Mouse (Mus musculus): ENCODE data around the gene Adrb1.

GRCm38 (mm10) chr19:56727170-56727877 lies 5.3 kb downstream of the Adrb1 start:
- TF ChIP-seq POLR2A (IDR thresholded peaks at IDR 0.05; ENCODE audit: insufficient read length, low read depth) = no peak
- no peak for TF ChIP-seq CEBPB (IDR thresholded peaks at IDR 0.05; ENCODE audit: insufficient read depth, poor library complexity, severe bottlenecking)
- TF ChIP-seq E2F4 (IDR thresholded peaks at IDR 0.05; ENCODE audit: insufficient read depth) = no peak
- no peak for TF ChIP-seq MYOG (IDR thresholded peaks at IDR 0.05; ENCODE audit: control insufficient read depth in 1 of 3, insufficient read depth in 1 of 3, insufficient read length in 2 of 3, low read depth in 2 of 3)
- no peak for TF ChIP-seq TCF12 (IDR thresholded peaks at IDR 0.05; ENCODE audit: insufficient read depth, poor library complexity, severe bottlenecking)
- TF ChIP-seq USF1 (IDR thresholded peaks at IDR 0.05; ENCODE audit: low read depth) = no peak
- TF ChIP-seq POLR2AphosphoS2 (IDR thresholded peaks at IDR 0.05; ENCODE audit: insufficient read length, low read depth) = no peak
- no peak for TF ChIP-seq MYOD1 (IDR thresholded peaks at IDR 0.05; ENCODE audit: control insufficient read depth in 1 of 3, insufficient read length in 2 of 3, low read depth in 2 of 3)
- no peak for TF ChIP-seq MAX (IDR thresholded peaks at IDR 0.05; ENCODE audit: low read depth)
- TF ChIP-seq REST (IDR thresholded peaks at IDR 0.05; ENCODE audit: insufficient read depth, insufficient read length) = no peak

All from myocyte (in vitro differentiated cells).